Mouse (Mus musculus) ES-Bruce4 (cell line): ENCODE results near the gene Tmem263.

ENCODE experiments used
- CTCF ChIP-seq: IDR thresholded peaks from one replicate; pipeline ENCODE4 v1.8.1; 2011; ENCODE audit warnings: low read depth, low read length
- POLR2A ChIP-seq: IDR thresholded peaks from one replicate; pipeline ENCODE4 v1.8.1; 2011; ENCODE audit warnings: low read length; ENCODE audit not compliant: insufficient read depth

GRCm38 (mm10) chr10:85157451-85157850 is 55.0 kb downstream of the Tmem263 start:
- TF ChIP-seq POLR2A (no peak), CTCF (no peak)
